ENCODE assay signal across 8 mouse cellular contexts in the genomic region with DNA sequence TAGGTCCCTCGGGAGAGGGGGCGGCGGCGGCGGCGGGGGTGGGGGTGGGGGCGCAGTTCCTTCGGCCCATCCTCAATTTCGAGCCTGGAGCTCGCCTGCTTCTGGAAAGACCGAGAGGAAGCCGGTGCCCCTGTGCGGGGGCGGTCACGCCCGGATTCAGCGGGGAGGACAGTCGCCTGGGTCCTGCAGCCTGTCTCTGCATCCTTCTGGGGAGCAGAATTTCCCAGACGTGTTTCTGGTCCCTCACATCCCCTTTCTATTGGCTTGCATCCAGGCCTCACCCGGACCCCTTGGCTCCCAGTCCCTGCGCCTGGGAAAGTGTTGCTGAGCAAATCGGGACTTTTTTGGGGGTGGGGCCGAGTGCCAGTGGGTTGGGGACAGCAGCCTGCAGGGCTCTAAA. TPM values are rescaled to one million over a fixed set of nuclear protein-coding genes. Genes with fewer than 3 reads are reported as not detected.
A peak's percentile ranks its signal among the peaks of the same experiment; 100 is the strongest.
DNase-seq lines count a peak whose midpoint lies in the region; ATAC-seq and TF ChIP-seq lines count a peak whose summit lies in the region.

No protein-coding gene starts in this region.

- no peak for TF ChIP-seq EP300 in heart, adult 2 months (IDR thresholded peaks at IDR 0.05; ENCODE audit: insufficient read depth, low read depth, low read length)

- H3K4me1 ChIP-seq in heart, adult 2 months (ENCODE audit: control insufficient read depth, insufficient read depth, low read length), result peaks cover 7% of the 10 kb centered on the region
- no peaks in the 10 kb centered on the region for H3K4me1 ChIP-seq in kidney, postnatal 0 days (replicated peaks; ENCODE audit: insufficient read depth, low read length)
- peaks cover 37% of the 10 kb centered on the region for H3K4me1 ChIP-seq in thymus, adult 2 months (replicated peaks; ENCODE audit: control insufficient read depth, insufficient read depth, low read length)

- peak overlapping the region; percentile 57 for H3K4me3 ChIP-seq in heart, adult 2 months
- peak overlapping the region; percentile 52 for H3K4me3 ChIP-seq in kidney, postnatal 0 days (replicated peaks; ENCODE audit: low read depth, low read length)
- H3K4me3 ChIP-seq in thymus, adult 2 months (ENCODE audit: control insufficient read depth, insufficient read depth, low read length), result peak overlapping the region; percentile 72

- no peak overlapping the region; the same call in 1 of the 2 replicates for H3K27ac ChIP-seq in heart, adult 2 months
- H3K27ac ChIP-seq in kidney, postnatal 0 days, result no peak overlapping the region
- H3K27ac ChIP-seq in thymus, adult 2 months (ENCODE audit: control insufficient read depth, insufficient read depth, low read length), result no peak overlapping the region

- no peaks in the 10 kb centered on the region for H3K9me3 ChIP-seq in kidney, postnatal 0 days (replicated peaks; ENCODE audit: low read length)

- no peak for TF ChIP-seq POLR2A in heart, adult 2 months (IDR thresholded peaks at IDR 0.05; ENCODE audit: insufficient read depth, low read depth, low read length)
- TF ChIP-seq POLR2A in thymus, adult 2 months (IDR thresholded peaks at IDR 0.05; ENCODE audit: control insufficient read depth, extremely low read depth, insufficient read depth, low read length, poor library complexity), result no peak

- H3K9ac ChIP-seq in heart, adult 2 months (ENCODE audit: low read depth, low read length), result peak overlapping the region; percentile 43
- peak overlapping the region; percentile 58 for H3K9ac ChIP-seq in kidney, postnatal 0 days (ENCODE audit: low read depth, low read length)

- no peaks in the 10 kb centered on the region for H3K36me3 ChIP-seq in heart, adult 2 months (ENCODE audit: control insufficient read depth, insufficient read depth, low read length)
- H3K36me3 ChIP-seq in kidney, postnatal 0 days (ENCODE audit: insufficient read depth, low read length), result no peaks in the 10 kb centered on the region
- no peaks in the 10 kb centered on the region for H3K36me3 ChIP-seq in thymus, adult 2 months (ENCODE audit: control insufficient read depth, insufficient read depth, low read length)

- ATAC-seq in kidney, postnatal 0 days (replicated peaks; ENCODE audit: low FRiP score, low read depth), result peak; percentile 64

- 2% methylated on average over 19 of the region's 23 CpGs for WGBS in heart, adult 2 months
- WGBS in kidney, postnatal 0 days, result 0% methylated on average over 20 of the region's 23 CpGs
- WGBS in thymus, adult 2 months, result under 1% methylated on average over 23 of the region's 23 CpGs

- intact Hi-C loops in heart, adult 2 months (cut with DNase I), result loop anchor here (10.0 kb wide), 1 partner anchor 52 kb away; no protein-coding TSS in a partner anchor

- no peaks in the 10 kb centered on the region for H3K27me3 ChIP-seq in heart, adult 2 months (ENCODE audit: control insufficient read depth, insufficient read depth, low read length)
- H3K27me3 ChIP-seq in kidney, postnatal 0 days (ENCODE audit: insufficient read depth, low read length), result no peaks in the 10 kb centered on the region
- no peaks in the 10 kb centered on the region; the same call in 1 of the 2 replicates for H3K27me3 ChIP-seq in thymus, adult 2 months (ENCODE audit: control insufficient read depth, insufficient read depth, low read length)

- DNase-seq in ovary, postnatal 10 days (ENCODE audit: low spot score), result peak; percentile 10
- DNase-seq in ovary, postnatal 14 days (ENCODE audit: low spot score), result no peak
- DNase-seq in cerebellum, postnatal 36 days, result peak; percentile 20 to 21
- peak in 1 of 2 experiments; percentile 43 for DNase-seq in heart, adult 2 months
- peak; percentile 46 for DNase-seq in kidney, postnatal 0 days (ENCODE audit: low spot score)
- DNase-seq in lung, postnatal 14 days, result peak; percentile 27
- peak; percentile 33 for DNase-seq in thymus, adult 2 months
- no peak for DNase-seq in natural killer cell, adult 2 months (ENCODE audit: low spot score in 2 of 2)

- TF ChIP-seq CTCF in heart, adult 2 months (IDR thresholded peaks at IDR 0.05), result no peak
- no peak for TF ChIP-seq CTCF in kidney, postnatal 0 days (IDR thresholded peaks at IDR 0.05; ENCODE audit: low read depth)
- TF ChIP-seq CTCF in thymus, adult 2 months (IDR thresholded peaks at IDR 0.05; ENCODE audit: borderline replicate concordance, control insufficient read depth, extremely low read depth, insufficient read depth, low read length, poor library complexity), result no peak

- H3K4me2 ChIP-seq in kidney, postnatal 0 days (ENCODE audit: low read length), result peak overlapping the region; percentile 88

- no peaks in the 10 kb centered on the region for H3K79me2 ChIP-seq in heart, adult 2 months (replicated peaks; ENCODE audit: control insufficient read depth, insufficient read depth, low read length)

RNA-seq across cellular contexts. Expression of gene 1500009L16Rik, which starts 0.4 kb away (rescaled TPM):
- total RNA-seq in heart, adult 2 months (2021), result 1 to 10 TPM; 3.9 to 5.9 TPM
- 3.2 and 3.3 TPM in 2 replicates for polyA plus RNA-seq in heart, adult 2 months (2012; rRNA removed)
- polyA plus RNA-seq in kidney, postnatal 0 days (2015; fragmentation: Nextera tagmentation; extraction: Ambion mirVana), result 31.1 and 32.7 TPM in 2 replicates
- 7.8 and 14.5 TPM in 2 replicates for polyA plus RNA-seq in thymus, adult 2 months (2012; rRNA removed)

Comparison
In these comparisons a context has a peak if more than half of its experiments do, and no peak if none do; other contexts are left out.
1. DNase-seq: peak in ovary, postnatal 10 days (single experiment), cerebellum, postnatal 36 days (2 of 2), kidney, postnatal 0 days (single experiment), lung, postnatal 14 days (single experiment) and thymus, adult 2 months (single experiment); none in ovary, postnatal 14 days (single experiment) and natural killer cell, adult 2 months (0 of 2).
2. Peak in every context shown above with its lines, with median percentiles within 50 percentile points of each other: H3K4me3 ChIP-seq.